Mouse (Mus musculus) liver, embryonic 15.5 days (tissue): ENCODE measurements around the gene Foxo3. TPM values are rescaled to one million over a fixed set of nuclear protein-coding genes. Genes with fewer than 3 reads are reported as not detected.

ENCODE experiments used
- ATAC-seq: fragments of 200-750 bp; cut with Nextera tagmentation; 2 replicates; pipeline ENCODE4 v1.8.0; 2017; ENCODE audit warnings: moderate number of reproducible peaks, mild to moderate bottlenecking, moderate library complexity; ENCODE audit not compliant: insufficient read depth
- H3K27ac ChIP-seq: fragments of 300-500 bp; sonication (generic); replicated peaks from 2 replicates; pipeline ENCODE4 v1.5.1; 2015; ENCODE audit warnings: mild to moderate bottlenecking, inconsistent platforms
- H3K27me3 ChIP-seq: fragments of 300-500 bp; sonication (generic); 2 replicates; pipeline ENCODE4 v1.6.1; 2015; ENCODE audit warnings: mild to moderate bottlenecking, inconsistent platforms
- H3K36me3 ChIP-seq: fragments of 300-500 bp; sonication (generic); replicated peaks from 2 replicates; pipeline ENCODE4 v1.6.1; 2015; ENCODE audit warnings: moderate library complexity, mild to moderate bottlenecking, inconsistent platforms
- H3K4me1 ChIP-seq: fragments of 300-500 bp; sonication (generic); replicated peaks from 2 replicates; pipeline ENCODE4 v1.6.1; 2015; ENCODE audit warnings: inconsistent platforms
- H3K4me2 ChIP-seq: fragments of 300-500 bp; sonication (generic); 2 replicates; pipeline ENCODE4 v1.6.1; 2015; ENCODE audit warnings: moderate library complexity, mild to moderate bottlenecking, inconsistent platforms
- H3K4me3 ChIP-seq: fragments of 300-500 bp; sonication (generic); replicated peaks from 2 replicates; pipeline ENCODE4 v1.5.1; 2015; ENCODE audit warnings: mild to moderate bottlenecking, inconsistent platforms
- H3K9ac ChIP-seq: fragments of 300-500 bp; sonication (generic); 2 replicates; pipeline ENCODE4 v1.6.1; 2015; ENCODE audit warnings: moderate library complexity, mild to moderate bottlenecking, inconsistent platforms
- H3K9me3 ChIP-seq: fragments of 300-500 bp; sonication (generic); replicated peaks from 2 replicates; pipeline ENCODE4 v1.6.1; 2016; ENCODE audit warnings: inconsistent platforms
- WGBS: fragments of 180-500 bp; shearing (Covaris S2); methylation state at CpG from one replicate; pipeline ENCODE4 v1.1.7; 2015; ENCODE audit warnings: mixed read lengths; ENCODE audit not compliant: insufficient replicate concordance; 5-methylcytosine and 5-hydroxymethylcytosine counted together
- polyA plus RNA-seq: library from polyadenylated mRNA; unstranded; fragments of >200 nt; fragmentation: Nextera tagmentation; extraction: Ambion mirVana; gene quantifications from 2 replicates; pipeline ENCODE4 v1.2.1, GENCODE M21; 2015

Foxo3 gene
- polyA plus RNA-seq, 1 experiment from 2014 or later, result 15.1 TPM

- H3K27me3 ChIP-seq, result no peaks in the 10 kb centered on the region
- 0 out of 2 replicates have a peak overlapping the region, but pooled peaks have one; percentile 6 for H3K4me2 ChIP-seq
- H3K4me1 ChIP-seq, result peaks cover 96% of the 10 kb centered on the region
- peak overlapping the region; percentile 25 for H3K27ac ChIP-seq
- ATAC-seq, result peak; percentile 21; the same call in 1 of the 2 replicates
- H3K36me3 ChIP-seq, result peaks cover 68% of the 10 kb centered on the region
- no peaks in the 10 kb centered on the region for H3K9me3 ChIP-seq
- H3K9ac ChIP-seq, result no peak overlapping the region
- WGBS, result 76% methylated on average over 18 of the region's 18 CpGs
- no peak overlapping the region for H3K4me3 ChIP-seq
Measured at GRCm38 (mm10) chr10:42225184-42225935, 51.2 kb downstream of the Foxo3 start.

GRCm38 (mm10) chr10:42221996-42222395 lies 54.6 kb downstream of the Foxo3 start:
- no peak overlapping the region for H3K27ac ChIP-seq
- H3K9me3 ChIP-seq, result no peaks in the 10 kb centered on the region
- no peak for ATAC-seq
- H3K4me2 ChIP-seq, result no peak overlapping the region
- 86% methylated on average over 11 of the region's 11 CpGs for WGBS
- no peaks in the 10 kb centered on the region for H3K27me3 ChIP-seq
- H3K9ac ChIP-seq, result no peak overlapping the region
- H3K36me3 ChIP-seq, result peaks cover 83% of the 10 kb centered on the region
- H3K4me1 ChIP-seq, result peaks cover 89% of the 10 kb centered on the region
- H3K4me3 ChIP-seq, result no peak overlapping the region

DNA sequence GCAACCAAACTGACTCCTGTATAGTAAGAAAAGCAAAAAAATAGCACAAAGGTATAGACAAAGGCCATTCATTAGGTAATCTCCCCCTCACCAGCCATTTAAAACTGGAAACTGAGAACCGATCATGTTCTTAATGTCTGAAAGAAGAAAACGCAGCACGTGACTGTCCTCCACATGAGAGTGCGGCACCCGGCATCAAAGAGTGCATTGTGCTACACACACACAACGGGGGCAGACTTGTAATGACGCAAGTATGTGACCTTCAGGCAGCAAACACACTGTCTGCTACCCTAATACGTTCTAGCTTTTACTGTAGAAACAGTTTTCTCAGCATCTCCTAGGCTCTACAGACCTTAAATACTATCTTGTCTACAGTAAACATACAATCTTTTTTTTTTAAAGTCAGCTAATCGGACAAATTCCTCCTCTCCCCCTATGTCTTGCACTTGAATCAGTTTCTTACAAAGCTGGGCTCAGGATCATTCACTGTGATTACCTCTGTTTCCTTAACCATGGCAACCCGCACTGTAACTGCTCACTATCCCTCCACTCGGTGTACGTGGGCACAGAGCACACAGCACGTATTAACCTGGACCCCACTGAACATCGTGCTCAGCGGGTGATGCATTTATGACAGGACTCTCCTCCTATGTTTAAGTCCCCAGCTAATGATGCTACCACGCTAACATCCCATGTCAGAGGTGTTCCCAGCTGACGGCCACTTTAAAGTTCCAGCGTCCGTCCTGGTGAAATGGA lies 55.2 kb downstream of the Foxo3 start:
- H3K27ac ChIP-seq, result peak overlapping the region; percentile 24; the same call in 1 of the 2 replicates
- H3K9ac ChIP-seq, result no peak overlapping the region
- H3K4me1 ChIP-seq, result peaks cover 89% of the 10 kb centered on the region
- WGBS, result 79% methylated on average over 19 of the region's 19 CpGs
- ATAC-seq, result no peak
- no peaks in the 10 kb centered on the region for H3K27me3 ChIP-seq
- no peak overlapping the region for H3K4me3 ChIP-seq
- H3K9me3 ChIP-seq, result no peaks in the 10 kb centered on the region
- H3K4me2 ChIP-seq, result no peak overlapping the region
- H3K36me3 ChIP-seq, result peaks cover 83% of the 10 kb centered on the region

GRCm38 (mm10) chr10:42220418-42220952 lies 56.1 kb downstream of the Foxo3 start:
- no peak for ATAC-seq
- peak overlapping the region; percentile 24 for H3K27ac ChIP-seq
- 23% methylated on average over 5 of the region's 5 CpGs for WGBS
- H3K9me3 ChIP-seq, result no peaks in the 10 kb centered on the region
- H3K4me2 ChIP-seq, result no peak overlapping the region
- H3K4me3 ChIP-seq, result no peak overlapping the region
- no peak overlapping the region for H3K9ac ChIP-seq
- H3K27me3 ChIP-seq, result no peaks in the 10 kb centered on the region
- peaks cover 83% of the 10 kb centered on the region for H3K36me3 ChIP-seq
- peaks cover 89% of the 10 kb centered on the region for H3K4me1 ChIP-seq

- Histone ChIP-seq H3K27me3 (no peaks in the 10 kb centered on the region), H3K36me3 (peaks cover 82% of the 10 kb centered on the region), H3K4me2 (no peak overlapping the region), H3K4me1 (peaks cover 31% of the 10 kb centered on the region), H3K27ac (no peak overlapping the region), H3K9ac (no peak overlapping the region), H3K4me3 (no peak overlapping the region), H3K9me3 (no peaks in the 10 kb centered on the region)
- 79% methylated on average over 7 of the region's 7 CpGs for WGBS
- no peak for ATAC-seq
Measured at GRCm38 (mm10) chr10:42211407-42211806, 65.1 kb downstream of the Foxo3 start.

DNA sequence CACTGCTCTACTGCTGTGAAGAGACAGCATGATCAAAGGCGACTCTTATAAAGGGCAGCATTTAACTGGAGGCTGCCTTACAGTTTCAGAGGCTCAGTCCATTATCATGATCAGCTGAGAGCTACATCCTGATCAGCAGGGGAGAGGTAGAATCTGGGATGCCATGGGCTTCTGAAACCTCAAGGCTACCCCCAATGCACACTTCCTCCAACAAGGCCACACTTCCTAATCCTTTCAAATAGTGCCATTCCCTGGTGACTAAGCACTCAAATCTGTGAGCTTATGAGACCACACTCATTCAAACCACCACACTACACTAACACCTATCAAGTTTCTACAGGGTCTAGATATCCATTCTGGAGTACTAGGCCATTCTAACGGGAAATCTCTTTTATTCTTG lies 65.9 kb downstream of the Foxo3 start:
- H3K4me2 ChIP-seq, result no peak overlapping the region
- ATAC-seq, result no peak
- H3K27ac ChIP-seq, result no peak overlapping the region
- 82% methylated on average over 2 of the region's 2 CpGs for WGBS
- H3K27me3 ChIP-seq, result no peaks in the 10 kb centered on the region
- H3K9ac ChIP-seq, result no peak overlapping the region
- H3K4me3 ChIP-seq, result no peak overlapping the region
- H3K4me1 ChIP-seq, result peaks cover 28% of the 10 kb centered on the region
- peaks cover 81% of the 10 kb centered on the region for H3K36me3 ChIP-seq
- H3K9me3 ChIP-seq, result no peaks in the 10 kb centered on the region

- Histone ChIP-seq H3K27ac (no peak overlapping the region), H3K4me3 (no peak overlapping the region), H3K4me2 (no peak overlapping the region), H3K36me3 (peaks cover 79% of the 10 kb centered on the region), H3K9me3 (no peaks in the 10 kb centered on the region), H3K4me1 (peaks cover 25% of the 10 kb centered on the region), H3K27me3 (no peaks in the 10 kb centered on the region), H3K9ac (no peak overlapping the region)
- 84% methylated on average over 6 of the region's 6 CpGs for WGBS
- ATAC-seq, result no peak
Measured at GRCm38 (mm10) chr10:42209809-42210208, 66.7 kb downstream of the Foxo3 start.

DNA sequence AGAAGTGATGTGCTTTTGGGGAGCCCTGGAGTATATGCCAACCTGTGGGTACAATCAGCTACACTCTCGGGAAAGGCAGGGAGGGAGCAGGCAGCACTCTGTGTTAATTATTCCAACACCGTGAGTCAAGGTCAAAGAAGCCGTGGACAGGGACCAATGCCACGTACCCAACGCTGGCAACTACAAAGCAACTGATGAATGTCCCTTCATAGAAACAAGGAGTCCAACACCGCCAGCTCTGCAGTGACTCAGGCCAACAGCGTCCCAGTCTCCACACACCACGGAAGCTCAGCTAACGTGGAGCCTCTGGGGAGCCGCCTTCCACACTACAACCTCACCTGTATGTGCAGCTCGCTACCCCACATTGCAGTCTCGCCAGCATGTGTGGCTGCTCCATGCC lies 68.9 kb downstream of the Foxo3 start:
- H3K36me3 ChIP-seq, result peaks cover 67% of the 10 kb centered on the region
- 94% methylated on average over 12 of the region's 12 CpGs for WGBS

GRCm38 (mm10) chr10:42204768-42205412 lies 71.7 kb downstream of the Foxo3 start:
- 87% methylated on average over 20 of the region's 20 CpGs for WGBS
- Histone ChIP-seq H3K9ac (no peak overlapping the region), H3K27me3 (no peaks in the 10 kb centered on the region), H3K4me3 (no peak overlapping the region), H3K36me3 (peaks cover 57% of the 10 kb centered on the region), H3K4me1 (peaks cover 59% of the 10 kb centered on the region), H3K4me2 (no peak overlapping the region), H3K9me3 (no peaks in the 10 kb centered on the region), H3K27ac (no peak overlapping the region)
- ATAC-seq, result no peak

More for the DNA sequence above, 68.9 kb downstream of the Foxo3 start:
- ATAC-seq, result no peak
- no peak overlapping the region for H3K4me3 ChIP-seq
- H3K9me3 ChIP-seq, result no peaks in the 10 kb centered on the region
- peaks cover 37% of the 10 kb centered on the region for H3K4me1 ChIP-seq
- H3K27me3 ChIP-seq, result no peaks in the 10 kb centered on the region
- no peak overlapping the region for H3K4me2 ChIP-seq
- H3K9ac ChIP-seq, result no peak overlapping the region
- no peak overlapping the region for H3K27ac ChIP-seq

DNA sequence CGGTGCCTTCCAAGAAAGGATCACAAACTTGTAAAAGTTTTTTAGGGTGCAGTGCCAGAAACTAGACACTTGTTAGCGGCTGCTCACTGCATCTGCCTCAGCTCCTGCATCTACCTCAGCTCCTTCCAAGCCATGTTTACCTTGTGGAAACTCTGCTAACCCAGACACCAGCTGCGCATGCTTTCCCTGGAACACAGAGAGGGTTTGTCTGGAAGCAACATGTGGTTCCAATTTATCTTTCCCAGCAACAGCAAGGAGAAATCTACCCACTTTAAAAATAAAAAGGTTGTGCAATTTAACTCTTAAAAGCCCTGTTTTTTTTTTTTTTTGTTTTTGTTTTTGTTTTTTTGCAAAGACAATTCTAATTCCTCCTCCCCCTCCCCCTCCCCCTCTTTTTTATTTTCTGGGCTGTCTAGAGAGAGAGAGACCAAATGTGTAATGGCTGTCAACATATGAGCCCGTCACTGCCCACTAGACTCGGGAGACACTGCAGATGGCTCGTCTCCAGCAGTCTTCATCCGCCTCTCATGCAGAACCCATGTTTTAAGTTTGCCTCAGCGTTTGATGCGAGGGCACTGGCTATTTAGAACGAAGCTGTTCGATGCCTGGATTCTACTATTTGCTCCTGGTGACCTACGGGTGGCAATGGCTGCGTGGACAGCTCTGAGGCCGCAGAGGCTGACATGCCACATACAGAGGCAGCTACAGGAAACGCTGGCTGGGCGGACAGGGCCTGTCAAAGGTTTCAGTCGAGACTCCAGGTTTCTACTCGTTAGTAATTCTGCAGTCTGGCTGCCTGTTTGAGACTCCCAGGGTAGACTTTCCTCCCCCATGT lies 73.0 kb downstream of the Foxo3 start:
- Histone ChIP-seq H3K9me3 (no peaks in the 10 kb centered on the region), H3K4me2 (no peak overlapping the region), H3K4me3 (no peak overlapping the region), H3K4me1 (peaks cover 72% of the 10 kb centered on the region), H3K27ac (peak overlapping the region; percentile 67), H3K36me3 (peaks cover 53% of the 10 kb centered on the region), H3K27me3 (no peaks in the 10 kb centered on the region), H3K9ac (no peak overlapping the region)
- 80% methylated on average over 18 of the region's 18 CpGs for WGBS
- ATAC-seq, result no peak
